Mouse (Mus musculus) intestine, embryonic 16.5 days (tissue): ENCODE results near the gene Med20. TPM values are rescaled to one million over a fixed set of nuclear protein-coding genes. Genes with fewer than 3 reads are reported as not detected.
"Not testable (repeated sequence)": the region's sequence is repeated elsewhere in the genome, so short reads cannot be mapped to it uniquely, and the experiment has no call there.

Source experiments
- ATAC-seq: fragments of 200-750 bp; cut with Nextera tagmentation; 2 replicates; pipeline ENCODE4 v1.8.0; 2017; ENCODE audit warnings: moderate TSS enrichment, moderate library complexity
- H3K27ac ChIP-seq: fragments of 300-500 bp; sonication (generic); 2 replicates; pipeline ENCODE4 v1.5.1; 2014; ENCODE audit warnings: mild to moderate bottlenecking, low read length
- H3K27me3 ChIP-seq: fragments of 300-500 bp; sonication (generic); replicated peaks from 2 replicates; pipeline ENCODE4 v1.6.1; 2014; ENCODE audit warnings: low read length, control low read depth, mixed read lengths; ENCODE audit not compliant: control insufficient read depth, insufficient read depth
- H3K36me3 ChIP-seq: fragments of 300-500 bp; sonication (generic); 2 replicates; pipeline ENCODE4 v1.6.1; 2014; ENCODE audit warnings: low read length, control low read depth; ENCODE audit not compliant: control insufficient read depth, insufficient read depth
- H3K4me1 ChIP-seq: fragments of 300-500 bp; sonication (generic); 2 replicates; pipeline ENCODE4 v1.6.1; 2014; ENCODE audit warnings: low read length, control low read depth, mixed read lengths; ENCODE audit not compliant: control insufficient read depth, insufficient read depth
- H3K4me2 ChIP-seq: fragments of 300-500 bp; sonication (generic); 2 replicates; pipeline ENCODE4 v1.6.1; 2014; ENCODE audit warnings: low read depth, low read length, control low read depth
- H3K4me3 ChIP-seq: fragments of 300-500 bp; sonication (generic); 2 replicates; pipeline ENCODE4 v1.5.1; 2014; ENCODE audit warnings: mild to moderate bottlenecking, low read length
- H3K9ac ChIP-seq: fragments of 300-500 bp; sonication (generic); 2 replicates; pipeline ENCODE4 v1.6.1; 2014; ENCODE audit warnings: low read depth, low read length
- H3K9me3 ChIP-seq: fragments of 300-500 bp; sonication (generic); 2 replicates; pipeline ENCODE4 v1.6.1; 2016; ENCODE audit warnings: low read length, control low read depth; ENCODE audit not compliant: control insufficient read depth
- WGBS: fragments of 180-500 bp; shearing (Covaris S2); extraction: QIAGEN DNeasy Blood & Tissue Kit; methylation state at CpG from one replicate; pipeline ENCODE4 v1.1.7; 2014; 5-methylcytosine and 5-hydroxymethylcytosine counted together
- polyA plus RNA-seq: library from polyadenylated mRNA; unstranded; fragments of >200 nt; fragmentation: Nextera tagmentation; extraction: Ambion mirVana; gene quantifications from 2 replicates; pipeline ENCODE4 v1.2.1, GENCODE M21; 2015

Gene Med20
- polyA plus RNA-seq, 1 experiment from 2014 or later, result 41.4 TPM

- no peaks in the 10 kb centered on the region for H3K9me3 ChIP-seq
- peak overlapping the region; percentile 99 for H3K27ac ChIP-seq
- H3K4me3 ChIP-seq, result peak overlapping the region; percentile 95
- H3K4me1 ChIP-seq, result peaks cover 34% of the 10 kb centered on the region
- peak overlapping the region; percentile 71 for H3K4me2 ChIP-seq
- 1% methylated on average over 8 of the region's 9 CpGs for WGBS
- ATAC-seq, result no peak
- H3K36me3 ChIP-seq, result peaks cover 16% of the 10 kb centered on the region; the same call in 1 of the 2 replicates
- H3K27me3 ChIP-seq, result no peaks in the 10 kb centered on the region
- H3K9ac ChIP-seq, result peak overlapping the region; percentile 81
These were observed 16.5 kb upstream of the Med20 start for GRCm38 (mm10) chr17:47594969-47595247.

GRCm38 (mm10) chr17:47595248-47596161 is 15.9 kb upstream of the Med20 start:
- ATAC-seq, result peak; percentile 83
- H3K4me2 ChIP-seq, result peak overlapping the region; percentile 71
- H3K27me3 ChIP-seq, result no peaks in the 10 kb centered on the region
- WGBS, result under 1% methylated on average over 21 of the region's 21 CpGs
- H3K4me3 ChIP-seq, result peak overlapping the region; percentile 95
- peaks cover 34% of the 10 kb centered on the region for H3K4me1 ChIP-seq
- H3K36me3 ChIP-seq, result peaks cover 16% of the 10 kb centered on the region; the same call in 1 of the 2 replicates
- H3K9ac ChIP-seq, result peak overlapping the region; percentile 81
- H3K9me3 ChIP-seq, result no peaks in the 10 kb centered on the region
- H3K27ac ChIP-seq, result peak overlapping the region; percentile 99

GRCm38 (mm10) chr17:47596162-47596838 is 15.1 kb upstream of the Med20 start:
- Histone ChIP-seq H3K4me2 (peak overlapping the region; percentile 71), H3K27ac (peak overlapping the region; percentile 99), H3K9me3 (no peaks in the 10 kb centered on the region), H3K36me3 (peaks cover 21% of the 10 kb centered on the region), H3K4me3 (peak overlapping the region; percentile 95), H3K9ac (peak overlapping the region; percentile 81), H3K4me1 (peaks cover 34% of the 10 kb centered on the region), H3K27me3 (no peaks in the 10 kb centered on the region)
- WGBS, result 15% methylated on average over 6 of the region's 6 CpGs
- ATAC-seq, result peak; percentile 0; the same call in 1 of the 2 replicates

DNA sequence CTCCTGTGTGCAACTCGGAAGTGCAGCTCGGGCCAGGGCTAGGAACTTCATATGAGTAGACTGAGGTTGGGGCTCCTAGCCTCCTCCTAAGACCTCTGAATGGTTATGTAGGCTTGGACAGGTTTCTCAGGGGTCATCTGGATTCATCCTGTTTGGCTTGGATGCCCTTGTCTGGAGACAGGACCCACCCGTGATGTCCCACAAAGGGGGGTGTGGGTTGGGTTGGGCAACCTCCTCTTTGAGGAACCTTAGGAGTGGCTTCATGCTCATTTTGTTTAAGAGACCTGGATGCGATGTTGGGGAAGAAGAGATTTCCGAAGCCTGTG is 14.6 kb upstream of the Med20 start:
- H3K4me1 ChIP-seq, result peaks cover 34% of the 10 kb centered on the region
- peak overlapping the region; percentile 81 for H3K9ac ChIP-seq
- H3K4me2 ChIP-seq, result peak overlapping the region; percentile 71
- H3K9me3 ChIP-seq, result no peaks in the 10 kb centered on the region
- no peak for ATAC-seq
- H3K4me3 ChIP-seq, result peak overlapping the region; percentile 95
- peak overlapping the region; percentile 99 for H3K27ac ChIP-seq
- H3K27me3 ChIP-seq, result no peaks in the 10 kb centered on the region
- 33% methylated on average over 5 of the region's 5 CpGs for WGBS
- peaks cover 24% of the 10 kb centered on the region for H3K36me3 ChIP-seq

DNA sequence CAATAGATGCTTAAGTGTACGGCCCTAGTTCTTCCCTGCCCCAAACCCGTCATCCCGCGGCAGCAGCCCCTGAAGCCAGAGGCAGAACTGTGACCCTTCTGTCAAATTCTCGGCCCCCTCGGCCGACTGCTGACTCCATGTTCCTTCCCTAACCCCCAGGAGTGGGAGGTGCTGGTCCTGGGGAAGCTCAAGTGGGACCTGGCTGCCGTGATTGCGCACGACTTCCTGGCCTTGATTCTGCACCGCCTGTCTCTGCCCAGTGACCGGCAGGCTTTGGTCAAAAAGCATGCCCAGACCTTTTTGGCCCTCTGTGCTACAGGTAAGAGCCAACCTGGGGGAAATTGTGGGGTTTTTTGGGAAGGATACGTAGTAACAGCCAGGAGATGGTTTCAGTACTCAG is 14.1 kb upstream of the Med20 start:
- Histone ChIP-seq H3K36me3 (peaks cover 24% of the 10 kb centered on the region), H3K4me3 (peak overlapping the region; percentile 95), H3K27ac (peak overlapping the region; percentile 99), H3K9ac (peak overlapping the region; percentile 81), H3K27me3 (no peaks in the 10 kb centered on the region), H3K4me1 (peaks cover 34% of the 10 kb centered on the region), H3K4me2 (peak overlapping the region; percentile 71), H3K9me3 (no peaks in the 10 kb centered on the region)
- no peak for ATAC-seq
- WGBS, result 58% methylated on average over 13 of the region's 13 CpGs

DNA sequence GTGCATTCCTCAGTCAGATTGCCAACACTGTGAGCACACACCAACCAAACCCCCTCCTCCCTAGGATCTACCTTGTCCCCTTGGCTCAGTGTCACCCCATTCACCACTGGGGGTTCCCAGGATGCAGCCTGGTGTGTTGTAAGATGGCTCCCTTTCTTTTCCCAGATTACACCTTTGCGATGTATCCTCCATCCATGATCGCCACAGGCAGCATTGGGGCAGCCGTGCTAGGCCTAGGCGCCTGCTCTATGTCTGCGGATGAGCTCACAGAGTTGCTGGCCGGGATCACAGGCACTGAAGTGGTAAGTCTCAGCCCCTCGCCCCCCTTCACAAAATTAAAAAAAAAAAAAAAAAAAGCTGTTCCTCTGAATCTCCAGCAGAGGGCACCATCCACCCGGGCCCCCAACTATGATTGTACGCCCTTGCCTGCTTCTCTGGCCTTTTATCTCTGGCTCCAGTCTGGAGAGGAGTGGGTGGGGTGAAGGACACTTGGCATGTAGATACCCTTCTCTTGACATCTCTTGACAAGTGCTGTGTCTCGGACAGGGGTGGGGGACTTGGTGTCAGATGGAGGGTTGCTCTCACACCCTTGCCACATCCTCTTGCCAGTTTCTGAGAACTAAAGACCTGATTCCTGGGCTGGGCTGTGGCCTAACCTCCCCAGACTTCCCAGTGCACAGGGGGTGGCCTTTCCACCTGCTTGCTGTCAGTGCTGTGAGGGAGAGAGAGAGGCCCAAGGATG is 13.4 kb upstream of the Med20 start:
- Histone ChIP-seq H3K27me3 (no peaks in the 10 kb centered on the region), H3K4me2 (peak overlapping the region; percentile 71), H3K9me3 (no peaks in the 10 kb centered on the region), H3K36me3 (peaks cover 24% of the 10 kb centered on the region), H3K4me1 (peaks cover 29% of the 10 kb centered on the region), H3K4me3 (peak overlapping the region; percentile 95; the same call in 1 of the 2 replicates), H3K27ac (peak overlapping the region; percentile 99), H3K9ac (peak overlapping the region; percentile 81)
- no peak for ATAC-seq
- 20% methylated on average over 10 of the region's 10 CpGs for WGBS

DNA sequence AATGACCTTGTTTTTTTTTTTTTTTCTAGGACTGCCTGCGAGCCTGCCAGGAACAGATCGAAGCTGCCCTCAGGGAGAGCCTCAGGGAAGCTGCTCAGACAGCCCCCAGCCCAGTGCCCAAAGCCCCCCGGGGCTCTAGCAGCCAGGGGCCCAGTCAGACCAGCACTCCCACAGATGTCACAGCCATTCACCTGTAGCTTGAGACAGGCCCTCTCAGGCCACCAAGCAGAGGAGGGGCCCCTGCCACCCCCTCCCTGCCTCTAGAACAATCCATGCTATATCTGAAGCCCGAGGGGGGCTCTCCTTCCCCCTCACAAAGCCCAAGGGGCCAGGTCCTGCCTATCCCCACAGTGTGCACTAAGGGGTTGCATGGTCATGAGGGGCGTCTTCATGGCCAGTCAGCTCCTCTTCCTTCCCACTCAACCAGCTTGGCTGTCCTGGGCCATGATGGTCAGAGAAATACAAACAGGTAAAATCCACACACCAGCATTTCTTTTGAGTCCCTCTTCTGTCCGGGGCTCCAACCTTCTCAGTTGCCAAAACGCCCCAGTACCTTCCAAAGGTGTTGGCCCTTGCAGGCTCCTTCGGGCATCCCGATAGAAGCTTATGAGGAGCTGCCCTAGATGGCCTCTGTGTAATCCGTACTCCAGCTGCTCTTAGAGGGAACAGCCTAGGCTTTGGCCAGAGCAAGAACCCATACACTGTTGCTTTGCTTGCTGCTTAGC is 12.6 kb upstream of the Med20 start:
- not testable (repeated sequence) for H3K27ac ChIP-seq, H3K4me2 ChIP-seq, ATAC-seq, H3K9ac ChIP-seq, H3K4me3 ChIP-seq, H3K9me3 ChIP-seq, H3K27me3 ChIP-seq
- peaks cover 29% of the 10 kb centered on the region for H3K4me1 ChIP-seq
- WGBS, result 81% methylated on average over 10 of the region's 10 CpGs
- H3K36me3 ChIP-seq, result peaks cover 24% of the 10 kb centered on the region

- ATAC-seq, result no peak
- Histone ChIP-seq H3K4me1 (peaks cover 29% of the 10 kb centered on the region), H3K9ac (0 out of 2 replicates have a peak overlapping the region, but pooled peaks have one; percentile 32), H3K9me3 (no peaks in the 10 kb centered on the region), H3K4me3 (no peak overlapping the region), H3K36me3 (peaks cover 24% of the 10 kb centered on the region), H3K4me2 (no peak overlapping the region), H3K27me3 (no peaks in the 10 kb centered on the region), H3K27ac (peak overlapping the region; percentile 52; the same call in 1 of the 2 replicates)
- 75% methylated on average over 11 of the region's 11 CpGs for WGBS
These were observed 11.7 kb upstream of the Med20 start for GRCm38 (mm10) chr17:47599511-47600297.
